Mouse (Mus musculus) forebrain, embryonic 13.5 days (tissue): ENCODE measurements around the gene Cbr4. TPM values are rescaled to one million over a fixed set of nuclear protein-coding genes. Genes with fewer than 3 reads are reported as not detected.

Source experiments
- ATAC-seq: fragments of 200-750 bp; cut with Nextera tagmentation; 2 replicates; pipeline ENCODE4 v1.8.0; 2017
- H3K27ac ChIP-seq: fragments of 300-500 bp; sonication (generic); 2 replicates; pipeline ENCODE4 v1.5.1; 2015; ENCODE audit warnings: inconsistent platforms, mild to moderate bottlenecking, moderate library complexity
- H3K27me3 ChIP-seq: fragments of 300-500 bp; sonication (generic); 2 replicates; pipeline ENCODE4 v1.6.1; 2015; ENCODE audit warnings: mild to moderate bottlenecking, inconsistent platforms
- H3K36me3 ChIP-seq: fragments of 300-500 bp; sonication (generic); 2 replicates; pipeline ENCODE4 v1.6.1; 2015; ENCODE audit warnings: mild to moderate bottlenecking, inconsistent platforms; ENCODE audit not compliant: poor library complexity, severe bottlenecking
- H3K4me1 ChIP-seq: fragments of 300-500 bp; sonication (generic); 2 replicates; pipeline ENCODE4 v1.6.1; 2015; ENCODE audit warnings: inconsistent platforms
- H3K4me2 ChIP-seq: fragments of 300-500 bp; sonication (generic); 2 replicates; pipeline ENCODE4 v1.6.1; 2015; ENCODE audit warnings: inconsistent platforms, mild to moderate bottlenecking, moderate library complexity
- H3K4me3 ChIP-seq: fragments of 300-500 bp; sonication (generic); 2 replicates; pipeline ENCODE4 v1.5.1; 2015; ENCODE audit warnings: mild to moderate bottlenecking, inconsistent platforms
- H3K9ac ChIP-seq: fragments of 300-500 bp; sonication (generic); 2 replicates; pipeline ENCODE4 v1.6.1; 2015; ENCODE audit warnings: mild to moderate bottlenecking, inconsistent platforms
- H3K9me3 ChIP-seq: fragments of 300-500 bp; sonication (generic); replicated peaks from 2 replicates; pipeline ENCODE4 v1.6.1; 2016; ENCODE audit warnings: inconsistent platforms
- whole genome bisulfite sequencing: fragments of 180-500 bp; shearing (Covaris S2); methylation state at CpG from one replicate; pipeline ENCODE4 v1.1.7; 2015; 5-methylcytosine and 5-hydroxymethylcytosine counted together
- polyA plus RNA-seq: library from polyadenylated mRNA; unstranded; fragments of >200 nt; fragmentation: Nextera tagmentation; extraction: Ambion mirVana; gene quantifications from 2 replicates; pipeline ENCODE4 v1.2.1, GENCODE M21; 2015

The Cbr4 gene
- 25.1 and 26.6 TPM in 2 replicates for polyA plus RNA-seq

GRCm38 (mm10) chr8:61487597-61488156 lies at the start of gene Cbr4:
Cbr4 (plus strand) TSS chr8:61487734.
- H3K4me3 ChIP-seq, result peak within 1 kb of the TSS; percentile 75
- 0 out of 2 replicates have a peak, but pooled peaks cover 5% of the 10 kb centered on the region for H3K36me3 ChIP-seq
- no peaks in the 10 kb centered on the region for H3K27me3 ChIP-seq
- H3K4me1 ChIP-seq, result peaks cover 7% of the 10 kb centered on the region
- peak; percentile 98 for ATAC-seq
- H3K9ac ChIP-seq, result peak within 1 kb of the TSS; percentile 86
- H3K27ac ChIP-seq, result peak within 1 kb of the TSS; percentile 90
- WGBS, result 1% methylated on average over 29 of the region's 29 CpGs
- peak within 1 kb of the TSS; percentile 64 for H3K4me2 ChIP-seq
- H3K9me3 ChIP-seq, result no peaks in the 10 kb centered on the region

DNA sequence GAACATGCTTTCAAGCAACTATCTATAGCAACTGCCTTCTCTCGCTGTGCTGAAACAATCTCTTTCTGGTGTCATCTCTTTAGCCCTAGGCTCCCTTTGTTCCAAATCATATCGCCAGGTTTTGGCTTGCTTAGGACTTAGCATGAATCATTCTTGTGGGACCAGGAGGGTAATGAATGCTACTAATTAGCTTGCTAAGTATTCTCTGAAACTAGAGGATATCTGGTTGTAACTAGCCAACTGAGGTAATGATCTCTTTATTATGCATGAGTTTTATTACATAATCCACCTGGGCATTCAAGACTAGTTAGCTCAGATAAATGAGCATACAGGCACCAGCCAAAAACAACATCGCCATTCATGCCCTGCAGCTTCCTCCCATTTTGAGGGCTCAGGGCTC lies 44.5 kb upstream of the Cbr4 start:
- H3K4me1 ChIP-seq, result peaks cover 23% of the 10 kb centered on the region
- no peak overlapping the region for H3K4me3 ChIP-seq
- no peaks in the 10 kb centered on the region for H3K36me3 ChIP-seq
- ATAC-seq, result no peak
- no peak overlapping the region for H3K27ac ChIP-seq
- no peak overlapping the region for H3K9ac ChIP-seq
- H3K4me2 ChIP-seq, result no peak overlapping the region
- no peaks in the 10 kb centered on the region for H3K27me3 ChIP-seq
- H3K9me3 ChIP-seq, result peaks cover 9% of the 10 kb centered on the region
- WGBS, result 65% methylated on average over 3 of the region's 3 CpGs

DNA sequence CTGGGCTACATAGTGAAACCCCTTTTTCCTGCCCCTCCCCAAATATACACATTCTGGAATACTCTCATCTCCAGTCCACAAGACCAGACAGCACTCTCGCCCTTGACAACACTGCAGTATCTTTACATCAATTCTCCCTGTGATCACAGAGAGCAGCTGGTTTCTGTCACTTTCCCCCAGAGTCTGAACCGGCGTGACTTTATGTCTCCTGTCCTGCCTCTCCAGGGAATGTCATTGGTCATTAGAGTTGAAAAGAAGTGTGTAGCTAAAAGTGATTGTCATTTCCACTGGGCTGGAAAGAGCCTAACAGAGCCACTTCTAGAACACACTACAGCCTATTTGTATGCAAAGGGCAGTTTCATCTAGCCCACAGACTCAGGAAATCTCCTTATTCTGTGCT lies 43.2 kb upstream of the Cbr4 start:
- no peaks in the 10 kb centered on the region for H3K36me3 ChIP-seq
- H3K4me1 ChIP-seq, result peaks cover 27% of the 10 kb centered on the region
- H3K27ac ChIP-seq, result no peak overlapping the region
- WGBS, result 47% methylated on average over 3 of the region's 3 CpGs
- no peak for ATAC-seq
- H3K9me3 ChIP-seq, result peaks cover 5% of the 10 kb centered on the region; the same call in 1 of the 2 replicates
- H3K4me2 ChIP-seq, result no peak overlapping the region
- H3K4me3 ChIP-seq, result no peak overlapping the region
- no peaks in the 10 kb centered on the region for H3K27me3 ChIP-seq
- H3K9ac ChIP-seq, result no peak overlapping the region

DNA sequence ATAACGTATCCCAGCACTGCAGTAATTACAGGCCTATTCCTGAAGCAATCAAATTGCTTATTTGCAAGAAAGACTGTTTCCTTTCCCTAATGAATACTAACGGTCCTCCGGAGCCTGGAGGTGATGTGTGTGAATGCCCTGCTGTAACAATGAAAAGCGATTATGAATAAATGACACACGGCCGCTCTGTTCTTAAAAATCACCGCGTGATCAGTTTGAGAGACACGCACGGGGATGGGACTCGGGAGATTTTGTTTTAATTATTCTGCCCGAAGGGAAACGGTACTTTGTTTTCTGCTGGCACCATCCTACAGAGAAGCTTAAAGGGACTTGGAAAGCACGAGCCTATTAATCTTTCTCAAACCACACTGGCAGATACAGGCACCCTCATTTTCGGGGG lies 41.2 kb upstream of the Cbr4 start:
- peak; percentile 75 for ATAC-seq

GRCm38 (mm10) chr8:61448100-61448499 lies 39.4 kb upstream of the Cbr4 start:
- Histone ChIP-seq H3K27me3 (no peaks in the 10 kb centered on the region), H3K4me3 (no peak overlapping the region), H3K9me3 (no peaks in the 10 kb centered on the region), H3K36me3 (no peaks in the 10 kb centered on the region), H3K4me1 (peaks cover 27% of the 10 kb centered on the region), H3K9ac (no peak overlapping the region), H3K4me2 (no peak overlapping the region), H3K27ac (no peak overlapping the region)
- ATAC-seq, result no peak
- WGBS, result 67% methylated on average over 2 of the region's 2 CpGs

More for the DNA sequence above, 41.2 kb upstream of the Cbr4 start:
- no peaks in the 10 kb centered on the region for H3K9me3 ChIP-seq
- peak overlapping the region; percentile 47; the same call in 1 of the 2 replicates for H3K9ac ChIP-seq
- peaks cover 27% of the 10 kb centered on the region for H3K4me1 ChIP-seq
- 6% methylated on average over 15 of the region's 15 CpGs for WGBS
- peak overlapping the region; percentile 24 for H3K4me3 ChIP-seq
- H3K27me3 ChIP-seq, result no peaks in the 10 kb centered on the region
- H3K27ac ChIP-seq, result peak overlapping the region; percentile 78
- no peaks in the 10 kb centered on the region for H3K36me3 ChIP-seq
- peak overlapping the region; percentile 54 for H3K4me2 ChIP-seq

DNA sequence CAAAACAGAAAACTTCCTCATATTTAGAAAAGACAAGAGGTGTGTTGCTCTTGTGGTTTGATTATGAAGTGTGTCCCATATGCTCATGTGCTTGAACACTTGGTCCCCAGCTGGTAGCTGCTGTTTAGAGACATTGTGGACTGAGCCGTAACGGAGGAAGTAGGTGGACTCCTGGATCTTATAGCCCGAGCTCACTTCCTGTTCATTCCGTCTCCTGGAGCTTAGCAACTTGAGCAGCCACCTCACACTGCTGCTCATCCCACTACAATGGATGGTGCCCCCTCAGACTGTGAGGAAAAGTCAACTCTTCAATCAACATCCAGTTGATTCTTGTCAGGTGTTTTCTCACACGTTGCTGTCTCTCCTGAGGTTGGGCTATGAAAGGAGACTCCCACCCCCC lies 38.7 kb upstream of the Cbr4 start:
- ATAC-seq, result no peak
- H3K27me3 ChIP-seq, result no peaks in the 10 kb centered on the region
- H3K4me2 ChIP-seq, result no peak overlapping the region
- peaks cover 27% of the 10 kb centered on the region for H3K4me1 ChIP-seq
- H3K27ac ChIP-seq, result no peak overlapping the region
- WGBS, result 82% methylated on average over 5 of the region's 5 CpGs
- no peak overlapping the region for H3K9ac ChIP-seq
- H3K36me3 ChIP-seq, result no peaks in the 10 kb centered on the region
- H3K9me3 ChIP-seq, result no peaks in the 10 kb centered on the region
- no peak overlapping the region for H3K4me3 ChIP-seq

GRCm38 (mm10) chr8:61450916-61451575 lies 36.5 kb upstream of the Cbr4 start:
- Histone ChIP-seq H3K9ac (no peak overlapping the region), H3K4me1 (peaks cover 17% of the 10 kb centered on the region), H3K36me3 (no peaks in the 10 kb centered on the region), H3K27me3 (no peaks in the 10 kb centered on the region), H3K9me3 (no peaks in the 10 kb centered on the region), H3K4me3 (no peak overlapping the region), H3K27ac (no peak overlapping the region), H3K4me2 (no peak overlapping the region)
- WGBS, result 89% methylated on average over 9 of the region's 9 CpGs
- ATAC-seq, result no peak

- peaks cover 9% of the 10 kb centered on the region for H3K4me1 ChIP-seq
- H3K27ac ChIP-seq, result no peak overlapping the region
- no peak overlapping the region for H3K4me2 ChIP-seq
- H3K9me3 ChIP-seq, result no peaks in the 10 kb centered on the region
- no peak overlapping the region for H3K4me3 ChIP-seq
- 90% methylated on average over 8 of the region's 8 CpGs for WGBS
- ATAC-seq, result no peak
- no peak overlapping the region for H3K9ac ChIP-seq
- H3K27me3 ChIP-seq, result no peaks in the 10 kb centered on the region
- H3K36me3 ChIP-seq, result no peaks in the 10 kb centered on the region
Observed at GRCm38 (mm10) chr8:61451721-61452337, 35.7 kb upstream of the Cbr4 start.

- WGBS, result 82% methylated on average over 7 of the region's 7 CpGs
- ATAC-seq, result no peak
- no peaks in the 10 kb centered on the region for H3K27me3 ChIP-seq
Observed at GRCm38 (mm10) chr8:61459763-61460162, 27.8 kb upstream of the Cbr4 start.

GRCm38 (mm10) chr8:61462221-61462620 lies 25.3 kb upstream of the Cbr4 start:
- Histone ChIP-seq H3K36me3 (no peaks in the 10 kb centered on the region), H3K4me1 (peaks cover 5% of the 10 kb centered on the region), H3K9ac (no peak overlapping the region), H3K27ac (no peak overlapping the region), H3K9me3 (no peaks in the 10 kb centered on the region), H3K4me2 (no peak overlapping the region), H3K27me3 (no peaks in the 10 kb centered on the region), H3K4me3 (no peak overlapping the region)
- 50% methylated on average over 5 of the region's 5 CpGs for WGBS
- no peak for ATAC-seq

More at GRCm38 (mm10) chr8:61459763-61460162, 27.8 kb upstream of the Cbr4 start:
- Histone ChIP-seq H3K9me3 (no peaks in the 10 kb centered on the region), H3K4me3 (no peak overlapping the region), H3K27ac (no peak overlapping the region), H3K9ac (no peak overlapping the region), H3K36me3 (no peaks in the 10 kb centered on the region), H3K4me2 (no peak overlapping the region), H3K4me1 (no peaks in the 10 kb centered on the region)

DNA sequence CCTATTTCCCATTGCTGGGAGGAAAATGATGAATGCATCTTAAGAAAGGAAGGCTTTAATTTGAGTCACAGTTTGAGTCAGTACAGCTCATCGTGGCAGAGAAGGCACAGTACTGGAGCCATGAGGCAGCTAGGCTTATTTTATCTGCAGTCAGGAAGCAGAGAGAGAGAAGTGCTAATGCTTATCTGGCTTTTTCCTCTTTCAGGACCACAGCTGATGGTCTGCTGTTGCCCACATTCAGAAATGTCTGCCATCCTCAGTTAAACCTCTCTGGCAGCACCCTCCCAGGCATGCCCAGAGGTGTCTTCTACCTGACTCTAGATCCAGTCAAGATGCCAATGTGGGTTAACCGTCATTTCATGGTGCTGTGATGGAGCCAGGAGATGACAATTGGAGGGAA lies 23.1 kb upstream of the Cbr4 start:
- Histone ChIP-seq H3K36me3 (no peaks in the 10 kb centered on the region), H3K27me3 (no peaks in the 10 kb centered on the region), H3K27ac (no peak overlapping the region), H3K9ac (no peak overlapping the region), H3K4me1 (peaks cover 15% of the 10 kb centered on the region), H3K9me3 (no peaks in the 10 kb centered on the region), H3K4me3 (no peak overlapping the region), H3K4me2 (no peak overlapping the region)
- WGBS, result 81% methylated on average over 2 of the region's 2 CpGs
- ATAC-seq, result no peak

DNA sequence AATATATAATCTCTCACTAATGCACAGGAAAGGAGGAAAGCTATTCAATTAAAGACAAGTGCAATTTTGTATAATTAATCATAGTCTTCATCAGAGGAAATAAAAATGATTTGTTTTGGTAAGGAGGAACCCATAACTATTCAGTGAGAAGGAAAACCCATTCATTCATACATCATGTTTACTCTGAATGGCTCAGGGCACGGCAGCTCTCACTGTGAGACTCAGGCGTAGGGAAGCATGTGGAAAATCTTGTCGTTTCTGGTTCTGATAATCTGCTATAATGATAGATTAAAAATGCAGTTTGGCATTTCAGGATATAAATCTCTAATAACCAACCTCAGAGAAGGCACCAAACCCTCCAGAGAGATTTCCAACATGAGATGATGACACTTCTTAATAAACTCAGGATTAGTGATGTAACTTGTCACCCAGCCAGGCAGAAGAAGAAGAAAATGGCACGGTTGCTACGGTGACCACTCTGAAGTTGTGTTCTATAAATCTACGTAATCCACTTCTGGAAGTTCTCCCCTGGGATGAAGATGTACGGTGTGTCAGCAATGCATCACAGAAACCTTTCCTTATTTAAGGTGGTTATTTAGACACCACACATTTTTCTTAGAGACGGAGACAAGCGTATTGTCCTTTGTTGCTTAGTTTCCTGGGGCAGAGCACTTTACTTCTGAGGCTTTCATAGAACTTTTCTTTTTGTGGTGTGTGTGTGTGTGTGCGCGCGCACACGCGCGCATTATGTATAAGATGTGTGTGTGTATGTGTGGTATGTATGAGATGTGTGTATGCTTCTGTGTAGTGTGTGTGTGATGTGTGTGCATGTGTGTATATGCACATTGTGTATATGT lies 20.6 kb upstream of the Cbr4 start:
- H3K4me3 ChIP-seq, result no peak overlapping the region
- ATAC-seq, result no peak
- no peak overlapping the region for H3K27ac ChIP-seq
- peaks cover 15% of the 10 kb centered on the region for H3K4me1 ChIP-seq
- H3K36me3 ChIP-seq, result no peaks in the 10 kb centered on the region
- WGBS, result 77% methylated on average over 15 of the region's 15 CpGs
- H3K9ac ChIP-seq, result no peak overlapping the region
- H3K27me3 ChIP-seq, result no peaks in the 10 kb centered on the region
- no peaks in the 10 kb centered on the region for H3K9me3 ChIP-seq
- no peak overlapping the region for H3K4me2 ChIP-seq
